Mouse (Mus musculus): ENCODE data around the gene Arrdc1. TPM values are rescaled to one million over a fixed set of nuclear protein-coding genes. Genes with fewer than 3 reads are reported as not detected.
"Not testable (repeated sequence)": the region's sequence is repeated elsewhere in the genome, so short reads cannot be mapped to it uniquely, and the experiment has no call there.

Gene Arrdc1
- polyA plus RNA-seq, 1 experiment from 2014 or later = 11.9 TPM

DNA sequence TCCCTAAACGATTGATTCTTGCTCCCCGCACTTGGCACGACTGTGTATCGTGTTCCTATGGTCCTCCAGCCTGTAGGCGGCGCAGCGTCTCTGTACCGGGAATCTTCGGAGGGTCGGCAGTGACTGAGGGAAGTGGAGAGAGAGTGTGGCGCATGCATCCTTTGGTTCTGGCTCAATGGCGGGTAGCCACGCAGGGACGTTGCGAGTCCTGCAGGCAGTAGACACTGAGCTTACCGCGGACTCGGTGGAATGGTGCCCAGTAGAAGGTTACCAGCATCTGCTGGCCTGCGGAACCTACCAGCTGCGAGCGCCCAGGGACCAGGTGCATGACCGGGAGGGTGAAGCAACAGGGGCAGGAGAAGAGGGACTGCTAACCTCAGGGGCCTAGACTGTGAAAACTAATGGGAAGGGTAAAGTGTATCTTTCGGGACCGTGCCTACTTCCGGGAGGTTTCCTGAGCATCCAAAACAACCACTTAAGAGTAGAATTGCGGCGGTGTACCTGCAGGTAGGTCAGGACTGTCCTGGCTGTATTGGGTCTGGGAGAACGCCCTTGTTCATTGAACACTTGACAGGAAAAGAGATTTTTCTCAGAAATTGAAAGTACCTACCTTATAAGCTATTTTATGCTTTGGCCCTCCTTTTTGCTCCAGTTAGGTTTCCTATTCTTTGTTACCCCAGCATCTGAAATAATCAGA lies 27.4 kb upstream of the Arrdc1 start, which contains the start of gene Dph7:
Dph7 (plus strand) TSS at position 97 of the 697 bp plus-strand sequence.
- Histone ChIP-seq H3K27me3 (ENCODE audit: control insufficient read depth, insufficient read depth, low read length) (no peaks in the 10 kb centered on the region), H3K9ac (ENCODE audit: low read length) (peak within 1 kb of the TSS; percentile 90), H3K36me3 (ENCODE audit: control insufficient read depth, insufficient read depth, low read length) (peaks cover 61% of the 10 kb centered on the region), H3K27ac (replicated peaks in 1 of 2; ENCODE audit: control insufficient read depth in 1 of 2, insufficient read depth in 1 of 2, low read depth in 2 of 2, low read length in 2 of 2) (0 out of 4 replicates have a peak within 1 kb of the TSS, but pooled peaks of 1 of the 2 experiments have one; percentile 8), H3K4me3 (ENCODE audit: control insufficient read depth in 1 of 2, insufficient read depth in 1 of 2, low read depth in 1 of 2, low read length in 2 of 2) (peak within 1 kb of the TSS; percentile 91), H3K4me1 (ENCODE audit: control insufficient read depth in 2 of 2, insufficient read depth in 2 of 2, low read length in 2 of 2) (peaks cover 0 to 9% of the 10 kb centered on the region in 2 experiments; a peak in 2 of 4 replicates), H3K9me3 (ENCODE audit: control insufficient read depth, low read length) (no peaks in the 10 kb centered on the region), H3K4me2 (ENCODE audit: low read length) (peak within 1 kb of the TSS; percentile 85)
- 2% methylated on average over 28 of the region's 28 CpGs for WGBS
- peak; percentile 61; the same call in 1 of the 2 replicates for ATAC-seq (ENCODE audit: insufficient number of reproducible peaks, insufficient read depth, low FRiP score, low read depth)

DNA sequence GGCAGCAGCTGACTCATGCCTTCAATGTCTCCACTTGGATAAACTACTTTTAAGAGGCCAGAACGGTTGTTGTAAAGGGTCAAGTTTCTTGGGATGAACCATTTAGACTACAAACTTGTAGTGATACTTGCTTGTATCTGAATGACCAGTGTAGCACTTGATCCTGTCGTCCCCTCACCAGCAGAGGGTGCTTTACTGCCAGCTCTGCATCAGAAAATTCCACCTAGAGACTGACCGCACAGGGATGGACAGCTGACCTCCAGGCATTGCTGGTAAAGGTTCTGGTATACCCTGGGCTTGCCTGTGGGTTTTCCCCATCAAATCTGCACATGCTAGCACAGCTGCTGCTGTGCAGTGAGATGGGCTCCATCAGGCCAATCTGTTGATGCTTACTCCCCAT lies 25.9 kb upstream of the Arrdc1 start:
- Histone ChIP-seq H3K36me3 (ENCODE audit: control insufficient read depth, insufficient read depth, low read length) (peaks cover 63% of the 10 kb centered on the region), H3K9ac (ENCODE audit: low read length) (no peak overlapping the region), H3K4me2 (ENCODE audit: low read length) (no peak overlapping the region), H3K4me3 (ENCODE audit: control insufficient read depth in 1 of 2, insufficient read depth in 1 of 2, low read depth in 1 of 2, low read length in 2 of 2) (no peak overlapping the region), H3K9me3 (ENCODE audit: control insufficient read depth, low read length) (no peaks in the 10 kb centered on the region), H3K27me3 (ENCODE audit: control insufficient read depth, insufficient read depth, low read length) (no peaks in the 10 kb centered on the region), H3K27ac (replicated peaks in 1 of 2; ENCODE audit: control insufficient read depth in 1 of 2, insufficient read depth in 1 of 2, low read depth in 2 of 2, low read length in 2 of 2) (no peak overlapping the region), H3K4me1 (ENCODE audit: control insufficient read depth in 2 of 2, insufficient read depth in 2 of 2, low read length in 2 of 2) (peaks cover 0 to 9% of the 10 kb centered on the region in 2 experiments; a peak in 2 of 4 replicates)
- no peak for ATAC-seq (ENCODE audit: insufficient number of reproducible peaks, insufficient read depth, low FRiP score, low read depth)
- WGBS = 23% methylated on average over 3 of the region's 3 CpGs

DNA sequence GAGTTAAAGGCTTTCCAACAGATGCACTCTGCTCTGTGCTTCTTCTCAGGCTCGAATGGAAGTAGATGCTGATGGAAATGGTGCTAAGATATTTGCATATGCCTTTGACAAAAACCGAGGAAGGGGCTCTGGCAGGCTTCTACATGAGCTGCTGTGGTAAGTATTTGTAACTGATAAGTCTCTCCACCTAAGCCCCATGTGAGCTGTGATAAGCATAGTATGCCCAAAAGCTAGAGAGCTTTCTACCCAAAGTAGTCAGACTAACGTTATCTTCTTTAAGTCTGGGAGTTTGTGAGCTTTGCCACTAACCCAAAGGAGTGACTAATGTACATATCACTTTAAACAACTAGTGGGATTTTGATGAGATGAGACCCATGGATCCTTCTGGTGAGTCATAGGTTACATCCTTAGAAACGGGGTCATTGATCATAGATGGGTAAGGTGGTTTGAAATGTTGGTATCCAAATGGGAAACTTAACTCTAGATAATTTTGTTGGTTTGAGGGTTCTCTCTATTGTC lies 17.5 kb upstream of the Arrdc1 start:
- Histone ChIP-seq H3K27ac (replicated peaks in 1 of 2; ENCODE audit: control insufficient read depth in 1 of 2, insufficient read depth in 1 of 2, low read depth in 2 of 2, low read length in 2 of 2) (no peak overlapping the region), H3K9ac (ENCODE audit: low read length) (no peak overlapping the region), H3K36me3 (ENCODE audit: control insufficient read depth, insufficient read depth, low read length) (peaks cover 59% of the 10 kb centered on the region), H3K4me3 (ENCODE audit: control insufficient read depth in 1 of 2, insufficient read depth in 1 of 2, low read depth in 1 of 2, low read length in 2 of 2) (no peak overlapping the region), H3K4me1 (ENCODE audit: control insufficient read depth in 2 of 2, insufficient read depth in 2 of 2, low read length in 2 of 2) (peaks cover 3 to 15% of the 10 kb centered on the region in 2 experiments; a peak in 3 of 4 replicates), H3K27me3 (ENCODE audit: control insufficient read depth, insufficient read depth, low read length) (no peaks in the 10 kb centered on the region), H3K9me3 (ENCODE audit: control insufficient read depth, low read length) (no peaks in the 10 kb centered on the region), H3K4me2 (ENCODE audit: low read length) (no peak overlapping the region)
- ATAC-seq (ENCODE audit: insufficient number of reproducible peaks, insufficient read depth, low FRiP score, low read depth) = no peak
- WGBS = 69% methylated on average over 4 of the region's 4 CpGs

GRCm38 (mm10) chr2:24950189-24950535 lies 15.1 kb upstream of the Arrdc1 start:
- ATAC-seq (ENCODE audit: insufficient number of reproducible peaks, insufficient read depth, low FRiP score, low read depth) = no peak; the same call in 1 of the 2 replicates
- H3K27ac ChIP-seq (replicated peaks in 1 of 2; ENCODE audit: control insufficient read depth in 1 of 2, insufficient read depth in 1 of 2, low read depth in 2 of 2, low read length in 2 of 2) = 0 out of 4 replicates have a peak overlapping the region, but pooled peaks of 1 of the 2 experiments have one; percentile 65
- peaks cover 3 to 15% of the 10 kb centered on the region in 2 experiments; a peak in 3 of 4 replicates for H3K4me1 ChIP-seq (ENCODE audit: control insufficient read depth in 2 of 2, insufficient read depth in 2 of 2, low read length in 2 of 2)

GRCm38 (mm10) chr2:24949421-24950188 lies 14.6 kb upstream of the Arrdc1 start, which contains the start of gene Zmynd19:
Gene Zmynd19, plus strand, starts transcription at chr2:24949792.
- no peaks in the 10 kb centered on the region for H3K27me3 ChIP-seq (ENCODE audit: control insufficient read depth, insufficient read depth, low read length)
- under 1% methylated on average over 96 of the region's 108 CpGs for WGBS
- H3K9me3 ChIP-seq (ENCODE audit: control insufficient read depth, low read length) = no peaks in the 10 kb centered on the region
- H3K27ac ChIP-seq (replicated peaks in 1 of 2; ENCODE audit: control insufficient read depth in 1 of 2, insufficient read depth in 1 of 2, low read depth in 2 of 2, low read length in 2 of 2) = peak within 1 kb of the TSS in 1 of 2 experiments; percentile 65; a peak in 1 of 4 replicates
- peak within 1 kb of the TSS; percentile 68 to 93 for H3K4me3 ChIP-seq (ENCODE audit: control insufficient read depth in 1 of 2, insufficient read depth in 1 of 2, low read depth in 1 of 2, low read length in 2 of 2)
- H3K4me2 ChIP-seq (ENCODE audit: low read length) = peak within 1 kb of the TSS; percentile 80
- peaks cover 30% of the 10 kb centered on the region for H3K36me3 ChIP-seq (ENCODE audit: control insufficient read depth, insufficient read depth, low read length)
- peak within 1 kb of the TSS; percentile 90 for H3K9ac ChIP-seq (ENCODE audit: low read length)
- H3K4me1 ChIP-seq (ENCODE audit: control insufficient read depth in 2 of 2, insufficient read depth in 2 of 2, low read length in 2 of 2) = peaks cover 3 to 15% of the 10 kb centered on the region in 2 experiments; a peak in 3 of 4 replicates
- ATAC-seq (ENCODE audit: insufficient number of reproducible peaks, insufficient read depth, low FRiP score, low read depth) = peak; percentile 98

More at GRCm38 (mm10) chr2:24950189-24950535, 15.1 kb upstream of the Arrdc1 start:
- H3K9ac ChIP-seq (ENCODE audit: low read length) = peak overlapping the region; percentile 90
- peaks cover 36% of the 10 kb centered on the region for H3K36me3 ChIP-seq (ENCODE audit: control insufficient read depth, insufficient read depth, low read length)
- peak overlapping the region; percentile 68 to 93 for H3K4me3 ChIP-seq (ENCODE audit: control insufficient read depth in 1 of 2, insufficient read depth in 1 of 2, low read depth in 1 of 2, low read length in 2 of 2)
- WGBS = under 1% methylated on average over 31 of the region's 31 CpGs
- H3K27me3 ChIP-seq (ENCODE audit: control insufficient read depth, insufficient read depth, low read length) = no peaks in the 10 kb centered on the region
- peak overlapping the region; percentile 80 for H3K4me2 ChIP-seq (ENCODE audit: low read length)
- H3K9me3 ChIP-seq (ENCODE audit: control insufficient read depth, low read length) = no peaks in the 10 kb centered on the region

GRCm38 (mm10) chr2:24944304-24944703 lies 9.3 kb upstream of the Arrdc1 start:
- H3K27me3 ChIP-seq (ENCODE audit: control insufficient read depth, insufficient read depth, low read length); H3K9me3 ChIP-seq (ENCODE audit: control insufficient read depth, low read length); ATAC-seq (ENCODE audit: insufficient number of reproducible peaks, insufficient read depth, low FRiP score, low read depth); H3K36me3 ChIP-seq (ENCODE audit: control insufficient read depth, insufficient read depth, low read length); H3K4me2 ChIP-seq (ENCODE audit: low read length); H3K4me3 ChIP-seq (ENCODE audit: control insufficient read depth in 1 of 2, insufficient read depth in 1 of 2, low read depth in 1 of 2, low read length in 2 of 2); H3K9ac ChIP-seq (ENCODE audit: low read length); H3K4me1 ChIP-seq (ENCODE audit: control insufficient read depth in 2 of 2, insufficient read depth in 2 of 2, low read length in 2 of 2); H3K27ac ChIP-seq (replicated peaks in 1 of 2; ENCODE audit: control insufficient read depth in 1 of 2, insufficient read depth in 1 of 2, low read depth in 2 of 2, low read length in 2 of 2): not testable (repeated sequence)
- 32% methylated on average over 2 of the region's 2 CpGs for WGBS

DNA sequence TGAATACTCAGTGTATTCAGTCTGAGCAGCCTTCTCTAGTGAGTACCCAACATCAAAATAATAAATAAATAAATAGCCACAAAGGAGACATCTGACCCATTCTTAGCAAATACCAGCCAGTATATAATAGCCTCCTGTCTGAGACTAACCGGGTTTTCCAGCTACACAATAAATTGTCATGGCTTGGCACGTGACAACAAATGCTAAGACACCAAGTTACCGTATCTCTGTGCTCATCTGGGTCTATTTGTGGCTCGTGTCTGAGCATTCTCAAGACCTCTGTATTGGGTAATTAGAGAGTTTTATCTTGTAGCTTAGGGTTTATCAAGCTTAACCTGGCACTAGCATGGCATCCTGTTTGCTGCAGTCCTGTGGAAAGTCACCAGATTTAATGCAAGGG lies 7.0 kb upstream of the Arrdc1 start:
- Histone ChIP-seq H3K27me3 (ENCODE audit: control insufficient read depth, insufficient read depth, low read length) (no peaks in the 10 kb centered on the region), H3K27ac (replicated peaks in 1 of 2; ENCODE audit: control insufficient read depth in 1 of 2, insufficient read depth in 1 of 2, low read depth in 2 of 2, low read length in 2 of 2) (no peak overlapping the region), H3K9me3 (ENCODE audit: control insufficient read depth, low read length) (no peaks in the 10 kb centered on the region), H3K4me3 (ENCODE audit: control insufficient read depth in 1 of 2, insufficient read depth in 1 of 2, low read depth in 1 of 2, low read length in 2 of 2) (no peak overlapping the region), H3K4me2 (ENCODE audit: low read length) (no peak overlapping the region), H3K9ac (ENCODE audit: low read length) (no peak overlapping the region), H3K36me3 (ENCODE audit: control insufficient read depth, insufficient read depth, low read length) (no peaks in the 10 kb centered on the region), H3K4me1 (ENCODE audit: control insufficient read depth in 2 of 2, insufficient read depth in 2 of 2, low read length in 2 of 2) (no peaks in the 10 kb centered on the region)
- 68% methylated on average over 4 of the region's 4 CpGs for WGBS
- ATAC-seq (ENCODE audit: insufficient number of reproducible peaks, insufficient read depth, low FRiP score, low read depth) = no peak
